Mouse (Mus musculus): ENCODE measurements around the gene Npcd. TPM values are rescaled to one million over a fixed set of nuclear protein-coding genes. Genes with fewer than 3 reads are reported as not detected.

Npcd gene
- total RNA-seq, 2 experiments from 2014 or later: 1.3 to 1.5 TPM

DNA sequence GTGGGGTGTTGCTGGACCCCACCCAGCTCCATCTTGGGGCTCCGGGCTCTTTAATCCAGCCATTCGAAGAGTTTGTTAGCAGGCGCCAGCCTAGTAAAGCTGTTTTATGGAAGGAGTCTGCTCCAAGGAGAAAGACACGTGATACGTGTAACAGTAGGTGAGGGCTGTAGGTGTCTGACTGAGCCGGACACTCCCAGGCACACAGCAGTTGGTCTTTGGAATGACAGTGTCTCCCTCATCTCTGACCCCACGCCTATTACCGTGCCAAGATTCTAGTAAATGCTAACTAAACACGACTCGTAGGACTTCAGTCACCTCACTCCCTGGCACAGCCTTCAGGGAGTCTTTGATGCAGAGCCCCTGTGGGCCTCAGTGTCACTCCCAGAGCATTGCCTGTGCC lies 88.7 kb downstream of the Npcd start:
- no peak for DNase-seq (ENCODE audit: low spot score in 2 of 2)

DNA sequence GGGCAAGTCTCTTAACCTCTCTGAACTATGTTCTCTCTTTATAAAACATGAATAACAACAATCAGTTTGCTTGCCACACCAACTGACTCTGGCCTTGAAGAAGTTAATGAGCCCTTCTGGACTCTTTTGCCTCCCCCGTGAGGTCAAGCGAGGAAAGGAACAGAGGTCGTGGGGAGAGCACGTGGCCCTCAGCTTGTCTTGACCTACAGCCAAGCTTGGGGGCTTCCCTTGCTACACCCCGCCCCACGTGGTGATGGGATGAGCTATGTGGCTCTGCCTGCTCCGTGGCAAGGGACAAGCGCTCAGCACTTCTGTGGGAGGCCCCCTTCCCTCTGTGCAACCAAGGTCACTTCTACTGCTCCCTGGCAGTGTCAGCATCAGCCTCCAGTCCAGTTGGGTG lies 89.3 kb downstream of the Npcd start:
- DNase-seq (ENCODE audit: low spot score in 2 of 2): no peak

DNA sequence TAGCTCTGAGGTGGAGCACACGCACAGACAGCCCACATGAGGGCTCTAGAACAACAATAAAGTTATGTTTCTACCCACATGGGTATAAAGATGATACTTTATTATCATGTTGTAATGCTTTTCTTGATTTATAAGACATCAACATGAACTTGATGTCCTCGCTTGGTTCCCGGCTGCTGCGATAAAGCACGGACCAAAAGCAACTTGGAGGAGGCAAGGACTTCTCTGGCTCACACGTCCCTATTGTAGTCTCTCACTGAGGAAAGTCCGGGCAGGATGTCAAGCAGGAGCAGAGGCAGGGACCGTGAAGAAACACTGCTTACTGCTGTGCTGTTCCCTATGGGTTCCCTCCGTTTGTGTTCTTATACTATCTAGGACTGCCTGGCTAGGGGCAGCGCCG lies 90.0 kb downstream of the Npcd start:
- DNase-seq (ENCODE audit: low spot score in 2 of 2): no peak

DNA sequence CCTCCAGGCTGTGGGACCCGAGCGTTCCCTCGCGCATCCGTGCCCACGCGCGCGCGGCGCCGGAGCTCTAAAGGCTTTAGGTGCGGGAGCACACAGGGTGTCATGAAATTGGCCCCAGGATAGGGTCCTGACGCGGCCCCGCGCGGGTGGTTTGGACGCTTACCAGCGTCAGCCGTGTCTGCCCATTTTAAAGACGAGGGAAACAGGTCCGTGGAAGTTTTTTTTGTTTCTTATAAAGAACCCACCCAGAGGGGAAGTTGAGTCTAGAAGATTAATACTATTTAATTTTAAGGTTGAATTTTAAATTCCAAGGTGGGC lies 91.4 kb downstream of the Npcd start:
- no peak for DNase-seq (ENCODE audit: low spot score in 2 of 2)

DNA sequence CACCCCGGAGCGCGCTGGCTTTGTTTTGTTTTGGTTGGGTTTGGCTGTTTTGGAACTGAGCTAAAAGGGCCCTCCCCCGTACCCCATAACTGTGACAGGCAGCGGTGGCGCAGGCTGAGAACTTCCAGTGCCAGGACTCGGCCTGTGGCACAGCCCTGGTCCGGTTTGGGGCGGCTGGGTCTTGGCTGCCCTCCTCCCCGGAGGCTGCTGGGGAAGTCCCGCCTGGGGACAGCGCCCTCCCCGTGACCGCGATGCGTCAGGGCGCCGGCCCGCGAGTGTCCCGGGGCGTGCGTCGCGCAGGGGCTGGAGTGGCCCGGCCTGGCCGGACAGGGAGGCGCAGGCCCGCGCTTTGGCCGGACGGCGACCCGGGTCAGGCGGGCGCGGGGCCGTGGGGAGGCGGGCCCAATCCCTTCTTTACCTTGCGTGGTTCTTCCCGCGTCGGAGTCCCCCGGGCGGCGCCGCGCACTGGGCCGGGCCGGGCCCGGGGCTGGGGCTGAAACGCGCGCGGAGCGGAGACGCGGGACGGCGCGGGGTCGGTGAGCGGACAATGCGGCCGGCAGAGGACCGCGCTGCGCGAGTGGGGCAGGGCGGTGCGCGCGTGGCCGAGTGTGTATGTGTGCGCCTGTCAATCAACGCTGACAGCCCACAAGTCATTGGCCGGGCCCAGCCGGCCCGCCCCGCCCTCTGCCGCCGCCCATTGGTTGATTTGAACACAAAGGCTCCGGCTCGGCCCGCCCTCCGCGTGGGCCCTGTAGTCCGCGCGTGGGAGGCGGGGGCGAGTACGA lies 91.9 kb downstream of the Npcd start, which contains the start of gene Sun2:
Gene Sun2, minus strand, starts transcription at position 616 of the 785 bp plus-strand sequence.
- DNase-seq (ENCODE audit: low spot score in 2 of 2): peak; percentile 84 to 92

DNA sequence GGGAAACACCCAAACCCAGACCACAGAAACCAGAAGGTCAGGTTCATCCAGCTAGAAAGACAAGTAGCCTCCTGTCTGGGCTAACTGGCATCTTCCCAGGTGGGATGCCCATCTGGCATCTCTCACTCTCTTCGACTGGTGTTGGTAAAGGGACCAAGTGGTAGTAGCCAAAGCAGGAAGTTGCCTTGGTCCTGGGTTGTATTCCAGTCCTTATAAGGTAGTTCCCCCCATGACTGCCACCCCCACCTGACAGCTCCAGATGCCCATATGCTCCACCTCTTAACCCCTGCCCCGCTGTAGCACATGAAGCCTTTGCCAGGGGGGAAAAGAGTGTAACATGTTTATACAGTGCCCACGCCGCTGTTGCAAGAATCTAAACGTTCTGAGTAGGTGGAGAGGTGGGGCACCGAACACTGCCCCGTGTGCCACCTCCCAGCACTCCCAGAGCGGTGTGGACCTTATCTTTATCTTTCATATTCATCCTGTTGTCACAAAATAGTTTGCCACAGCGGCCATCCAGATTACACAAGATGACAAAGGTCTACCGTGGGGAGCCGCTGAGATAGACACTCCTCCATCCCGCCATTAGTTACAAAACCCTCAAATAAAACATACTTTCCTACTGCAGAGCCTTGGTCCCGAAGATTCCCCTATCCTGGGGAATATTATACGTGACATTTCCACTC lies 92.7 kb downstream of the Npcd start:
- DNase-seq (ENCODE audit: low spot score in 2 of 2): no peak

DNA sequence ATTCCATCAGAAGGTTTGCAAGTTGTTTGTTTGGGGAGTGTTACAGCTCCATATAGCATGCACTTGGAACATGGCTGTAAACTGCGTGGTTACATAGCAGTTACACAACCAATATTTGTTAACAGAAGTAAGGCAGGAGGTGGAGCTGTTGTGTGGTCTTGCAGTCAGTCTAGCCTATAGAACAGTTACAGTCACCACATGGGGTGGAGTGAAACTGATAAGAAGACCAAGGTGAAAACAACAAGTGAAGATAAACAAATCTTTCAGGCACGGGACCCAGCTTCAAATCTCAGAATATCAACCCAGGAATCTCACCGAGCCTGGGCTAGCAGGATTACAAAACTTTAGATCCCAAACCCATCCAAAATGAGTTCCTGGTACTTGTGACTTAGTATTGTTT lies 93.3 kb downstream of the Npcd start:
- no peak for DNase-seq (ENCODE audit: low spot score in 2 of 2)

Other genes with a start within 250 kb of the Npcd start
- 1 to 10 TPM; 1.7 to 3.6 TPM for gene Dmc1, start 229.1 kb downstream of the Npcd start, total RNA-seq (2021)
- 1 to 10 TPM; 1.7 to 2.1 TPM for gene Fam227a, start 175.3 kb downstream of the Npcd start, total RNA-seq (2021)
- gene Cby1, start 175.0 kb downstream of the Npcd start, total RNA-seq (2021): 10 to 100 TPM; 29.9 to 32.1 TPM
- gene Tomm22, start 163.4 kb downstream of the Npcd start, total RNA-seq (2021): 100 to 1,000 TPM; 110 to 114 TPM
- 10 to 100 TPM; 16.6 to 17.4 TPM for gene Josd1, start 146.3 kb downstream of the Npcd start, total RNA-seq (2021)
- gene Gtpbp1, start 143.4 kb downstream of the Npcd start, total RNA-seq (2021): 10 to 100 TPM; 20.7 to 22.5 TPM
- 10 to 100 TPM; 60.4 to 61.3 TPM for gene Sun2, start 91.7 kb downstream of the Npcd start, total RNA-seq (2021)
- gene Dnal4, start 56.4 kb downstream of the Npcd start, total RNA-seq (2021): 10 to 100 TPM; 19.0 to 19.2 TPM
- gene Nptxr, start 29.5 kb downstream of the Npcd start, total RNA-seq (2021): 1 to 10 TPM; 7.7 to 8.2 TPM
- gene Cbx6, start 451 bp upstream of the Npcd start, total RNA-seq (2021): 10 to 100 TPM; 58.9 to 59.7 TPM
- gene Apobec3, start 57.4 kb upstream of the Npcd start, total RNA-seq (2021): 10 to 100 TPM; 10.2 to 13.4 TPM
- gene Cbx7, start 136.9 kb upstream of the Npcd start, total RNA-seq (2021): 1 to 10 TPM; 2.1 TPM
- gene Pdgfb, start 180.7 kb upstream of the Npcd start, total RNA-seq (2021): 10 to 100 TPM; 51.5 to 52.8 TPM